Mouse (Mus musculus) layer of hippocampus, postnatal 25 days (tissue): ENCODE results near the gene Pde4d. TPM values are rescaled to one million over a fixed set of nuclear protein-coding genes. Genes with fewer than 3 reads are reported as not detected.

Experiments used
- DNase-seq, 2 experiments: peaks; one replicate each; pipeline ENCODE4 v3.0.0; 2022; ENCODE audit warnings: mixed read lengths in 2 of 2, low spot score in 1 of 2; ENCODE audit errors: extremely low spot score in 1 of 2
- total RNA-seq, 2 experiments: library from RNA; stranded (reverse); gene quantifications; 2 replicates each; pipeline ENCODE4 v1.2.3; 2021

Pde4d gene
- total RNA-seq, 2 experiments from 2014 or later: 65.3 to 69.6 TPM

DNA sequence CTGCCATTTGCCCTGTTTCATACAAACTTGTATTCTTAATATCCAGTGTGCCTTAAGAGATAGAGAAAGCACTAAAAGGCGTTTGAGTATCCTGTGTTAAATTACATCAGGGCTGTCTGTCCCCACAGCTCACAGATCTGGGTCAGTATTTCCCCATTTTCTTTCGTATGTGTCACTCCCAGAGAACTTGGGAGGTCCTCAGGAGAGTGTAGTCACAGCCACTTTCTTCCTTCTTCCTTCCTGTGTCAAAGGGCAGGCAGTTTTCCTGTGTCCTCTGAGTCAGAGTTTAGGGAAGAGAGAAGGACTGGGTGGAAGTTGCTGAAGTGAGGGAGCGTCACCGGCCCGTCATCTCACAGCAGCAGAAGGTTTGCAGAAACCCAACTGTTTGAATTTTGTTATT, 103.2 kb downstream of the Pde4d start:
- no peak for DNase-seq

DNA sequence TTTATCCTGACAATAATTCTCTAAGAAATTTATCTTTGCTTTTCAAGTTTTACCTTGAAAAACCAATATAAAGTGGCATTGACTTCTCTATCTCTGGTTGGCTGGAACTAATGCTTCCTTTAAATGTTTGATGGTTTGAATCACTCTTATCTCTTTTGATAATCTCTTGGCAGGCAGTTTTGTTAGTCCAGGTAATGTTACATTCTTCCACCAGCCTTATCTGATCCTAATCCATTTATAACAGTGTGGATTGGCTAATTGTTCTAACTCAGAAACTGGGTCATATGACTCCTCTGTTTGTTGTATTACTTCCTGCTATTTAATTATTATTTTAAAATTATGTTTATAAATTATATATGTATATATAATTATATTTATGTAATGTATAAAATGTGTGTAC, 105.2 kb downstream of the Pde4d start:
- DNase-seq: no peak

GRCm38 (mm10) chr13:108596938-108597337, 147.2 kb downstream of the Pde4d start:
- no peak for DNase-seq

DNA sequence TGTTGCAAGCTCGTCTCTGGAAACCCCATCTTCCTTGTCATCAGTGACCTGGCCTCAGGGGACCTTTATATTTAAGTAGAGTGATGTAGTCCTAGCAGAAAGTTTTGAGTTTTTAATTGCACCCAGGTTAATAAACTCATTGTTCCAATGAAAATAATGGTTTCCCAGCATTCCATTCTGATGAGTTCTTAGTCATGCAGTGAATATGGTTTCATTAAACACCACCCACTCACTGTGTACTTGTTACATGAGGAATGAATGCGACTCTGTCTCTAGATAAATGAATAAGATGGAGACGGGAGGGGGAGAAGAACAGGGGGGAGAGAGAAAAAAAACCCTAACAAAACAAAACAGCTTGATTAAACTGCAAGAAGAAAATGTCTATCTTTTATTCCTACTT, 148.9 kb downstream of the Pde4d start:
- DNase-seq: no peak

- DNase-seq: peak in 1 of 2 experiments; percentile 6
Observed at GRCm38 (mm10) chr13:108599186-108599900, 149.6 kb downstream of the Pde4d start.

GRCm38 (mm10) chr13:108601021-108601420, 151.3 kb downstream of the Pde4d start:
- DNase-seq: no peak

DNA sequence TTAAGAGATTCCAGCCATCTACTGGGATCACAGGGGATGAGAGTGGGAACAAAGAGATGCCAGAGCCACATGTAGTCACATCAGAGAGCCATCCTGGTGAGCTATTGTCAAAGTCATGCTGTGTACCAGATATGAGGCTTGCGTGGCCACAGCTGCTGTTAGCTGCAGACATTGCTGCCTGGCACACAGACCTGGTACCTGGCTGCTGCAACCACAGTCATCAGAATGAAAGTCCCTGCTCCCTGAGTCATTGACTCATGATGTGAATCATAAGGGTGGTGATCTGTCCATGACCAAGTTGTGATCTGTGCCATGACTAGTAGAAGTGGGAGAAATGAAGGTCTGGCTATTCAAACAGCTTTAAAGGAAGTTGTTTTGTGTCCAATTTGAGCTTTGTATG, 153.8 kb downstream of the Pde4d start:
- no peak for DNase-seq

GRCm38 (mm10) chr13:108604213-108604612, 154.5 kb downstream of the Pde4d start:
- DNase-seq: no peak

- no peak for DNase-seq
Observed at GRCm38 (mm10) chr13:108618207-108618606, 168.5 kb downstream of the Pde4d start.

- DNase-seq: no peak
Observed at GRCm38 (mm10) chr13:108622681-108623080, 172.9 kb downstream of the Pde4d start.

DNA sequence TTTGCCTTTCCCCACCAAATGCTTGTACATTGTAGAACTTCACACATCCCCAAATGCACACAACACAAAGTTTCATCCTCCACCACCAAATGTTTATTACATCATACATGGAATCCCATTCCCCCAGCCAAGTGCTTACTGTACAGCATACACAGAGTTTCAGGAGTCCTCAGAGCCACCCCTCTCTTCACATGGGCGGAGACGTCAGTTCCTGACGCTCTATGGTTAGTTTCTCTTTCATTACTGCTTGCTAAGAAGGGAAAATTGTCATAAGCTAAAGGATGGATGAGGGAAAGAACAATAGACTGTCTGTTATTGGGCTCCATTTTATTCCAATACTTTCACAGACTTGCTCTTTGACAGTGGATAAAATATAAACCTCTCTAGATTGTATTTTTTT, 174.2 kb downstream of the Pde4d start:
- no peak for DNase-seq

GRCm38 (mm10) chr13:108626166-108626565, 176.4 kb downstream of the Pde4d start:
- DNase-seq: no peak

- no peak for DNase-seq
Observed at GRCm38 (mm10) chr13:108628501-108628900, 178.8 kb downstream of the Pde4d start.

GRCm38 (mm10) chr13:108630576-108630975, 180.8 kb downstream of the Pde4d start:
- DNase-seq: no peak

- no peak for DNase-seq
Observed at GRCm38 (mm10) chr13:108631222-108631621, 181.5 kb downstream of the Pde4d start.

DNA sequence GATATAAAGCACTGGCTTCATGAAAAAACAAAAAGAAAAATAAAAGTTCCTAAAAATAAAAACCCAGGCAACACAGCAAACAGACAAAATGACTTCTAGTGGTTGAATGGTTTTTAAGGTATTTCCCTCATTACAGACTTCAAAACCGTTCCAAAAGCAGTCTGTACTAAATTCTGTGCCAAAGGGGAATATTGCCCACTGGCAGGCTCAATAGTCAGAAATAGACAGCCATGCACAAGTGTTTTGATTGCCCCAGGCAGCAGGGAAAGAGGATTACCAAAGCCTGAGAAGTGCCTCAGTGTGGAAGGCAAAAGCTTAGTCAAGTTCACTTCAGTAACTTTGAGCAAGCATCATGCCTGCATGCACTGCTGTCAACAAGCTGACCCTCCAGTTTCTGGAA, 186.8 kb downstream of the Pde4d start:
- no peak for DNase-seq

GRCm38 (mm10) chr13:108642259-108642658, 192.5 kb downstream of the Pde4d start:
- no peak for DNase-seq

- DNase-seq: no peak
Observed at GRCm38 (mm10) chr13:108646801-108647200, 197.1 kb downstream of the Pde4d start.

GRCm38 (mm10) chr13:108647239-108647638, 197.5 kb downstream of the Pde4d start:
- DNase-seq: no peak

- no peak for DNase-seq
Observed at GRCm38 (mm10) chr13:108654026-108654723, 204.4 kb downstream of the Pde4d start.

- no peak for DNase-seq
Observed at GRCm38 (mm10) chr13:108666579-108666978, 216.8 kb downstream of the Pde4d start.

GRCm38 (mm10) chr13:108667077-108667476, 217.3 kb downstream of the Pde4d start:
- DNase-seq: no peak
